Mouse (Mus musculus) lung, postnatal 0 days (tissue): Measurements from ENCODE around the gene Myh14. TPM values are rescaled to one million over a fixed set of nuclear protein-coding genes. Genes with fewer than 3 reads are reported as not detected.

Experiments used
- ATAC-seq: fragments of 200-750 bp; cut with Nextera tagmentation; 2 replicates; pipeline ENCODE4 v1.8.0; 2017; ENCODE audit warnings: moderate library complexity
- DNase-seq: peaks from one replicate; pipeline ENCODE4 v3.0.0-alpha.2; 2016; ENCODE audit warnings: low spot score
- H3K27ac ChIP-seq: fragments of 300-500 bp; sonication (generic); 2 replicates; pipeline ENCODE4 v1.5.1; 2014; ENCODE audit warnings: antibody characterized with exemption, mild to moderate bottlenecking, low read length, mixed read lengths
- H3K27me3 ChIP-seq: fragments of 300-500 bp; sonication (generic); replicated peaks from 2 replicates; pipeline ENCODE4 v1.6.1; 2014; ENCODE audit warnings: low read length, mixed read lengths; ENCODE audit not compliant: insufficient read depth
- H3K36me3 ChIP-seq: fragments of 300-500 bp; sonication (generic); 2 replicates; pipeline ENCODE4 v1.6.1; 2014; ENCODE audit warnings: low read length, mixed read lengths; ENCODE audit not compliant: insufficient read depth
- H3K4me1 ChIP-seq: fragments of 300-500 bp; sonication (generic); 2 replicates; pipeline ENCODE4 v1.6.1; 2014; ENCODE audit warnings: antibody characterized with exemption, low read depth, low read length, mixed read lengths; ENCODE audit not compliant: insufficient read depth
- H3K4me2 ChIP-seq: fragments of 300-500 bp; sonication (generic); replicated peaks from 2 replicates; pipeline ENCODE4 v1.6.1; 2014; ENCODE audit warnings: low read depth, mild to moderate bottlenecking, low read length, moderate library complexity, mixed read lengths
- H3K4me3 ChIP-seq: fragments of 300-500 bp; sonication (generic); 2 replicates; pipeline ENCODE4 v1.5.1; 2014; ENCODE audit warnings: low read depth, low read length
- H3K9ac ChIP-seq: fragments of 300-500 bp; sonication (generic); replicated peaks from 2 replicates; pipeline ENCODE4 v1.6.1; 2014; ENCODE audit warnings: low read depth, mild to moderate bottlenecking
- H3K9me3 ChIP-seq: fragments of 300-500 bp; sonication (generic); 2 replicates; pipeline ENCODE4 v1.6.1; 2016; ENCODE audit warnings: low read length, mixed read lengths
- CTCF ChIP-seq: IDR thresholded peaks from 2 replicates; pipeline ENCODE4 v1.5.1; 2016; ENCODE audit warnings: antibody characterized with exemption, mild to moderate bottlenecking
- EP300 ChIP-seq: IDR thresholded peaks from 2 replicates; pipeline ENCODE4 v1.6.1; 2016; ENCODE audit warnings: antibody characterized with exemption, mild to moderate bottlenecking, control low read depth
- WGBS: fragments of 180-500 bp; shearing (Covaris S2); extraction: QIAGEN DNeasy Blood & Tissue Kit; methylation state at CpG from one replicate; pipeline ENCODE4 v1.1.7; 2014; 5-methylcytosine and 5-hydroxymethylcytosine counted together
- polyA plus RNA-seq: library from polyadenylated mRNA; unstranded; fragments of >200 nt; fragmentation: Nextera tagmentation; extraction: Ambion mirVana; gene quantifications from 2 replicates; pipeline ENCODE4 v1.2.1, GENCODE M21; 2015

The Myh14 gene
- polyA plus RNA-seq, 1 experiment from 2014 or later = 215 TPM

- no peak overlapping the region for H3K9ac ChIP-seq
- H3K4me2 ChIP-seq = no peak overlapping the region
- no peaks in the 10 kb centered on the region for H3K36me3 ChIP-seq
- H3K4me1 ChIP-seq = no peaks in the 10 kb centered on the region
- H3K27ac ChIP-seq = no peak overlapping the region
- ATAC-seq = no peak
- DNase-seq = peak; percentile 40
- H3K9me3 ChIP-seq = no peaks in the 10 kb centered on the region
- TF ChIP-seq CTCF = peak; percentile 59
- no peak for TF ChIP-seq EP300
- H3K4me3 ChIP-seq = no peak overlapping the region
- 54% methylated on average over 8 of the region's 8 CpGs for WGBS
- no peaks in the 10 kb centered on the region for H3K27me3 ChIP-seq
These were observed 16.9 kb downstream of the Myh14 start for GRCm38 (mm10) chr7:44653773-44654172.

- DNase-seq (no peak), ATAC-seq (no peak)
- 70% methylated on average over 7 of the region's 7 CpGs for WGBS
- TF ChIP-seq CTCF (no peak), EP300 (no peak)
- H3K9ac ChIP-seq = no peak overlapping the region
- no peaks in the 10 kb centered on the region for H3K9me3 ChIP-seq
- H3K27me3 ChIP-seq = no peaks in the 10 kb centered on the region
- H3K4me3 ChIP-seq = no peak overlapping the region
- H3K4me1 ChIP-seq = no peaks in the 10 kb centered on the region
- H3K4me2 ChIP-seq = no peak overlapping the region
- H3K27ac ChIP-seq = no peak overlapping the region
- H3K36me3 ChIP-seq = no peaks in the 10 kb centered on the region
These were observed 19.2 kb downstream of the Myh14 start for GRCm38 (mm10) chr7:44651416-44651815.

GRCm38 (mm10) chr7:44649990-44650389 is 20.7 kb downstream of the Myh14 start:
- H3K36me3 ChIP-seq = no peaks in the 10 kb centered on the region
- peak; percentile 25; the same call in 1 of the 2 replicates for ATAC-seq
- H3K9me3 ChIP-seq = no peaks in the 10 kb centered on the region
- TF ChIP-seq EP300 = no peak
- peak; percentile 86 for TF ChIP-seq CTCF
- WGBS = 7% methylated on average over 4 of the region's 4 CpGs
- no peaks in the 10 kb centered on the region for H3K27me3 ChIP-seq
- H3K4me1 ChIP-seq = no peaks in the 10 kb centered on the region
- H3K4me3 ChIP-seq = no peak overlapping the region
- peak; percentile 62 for DNase-seq
- no peak overlapping the region for H3K4me2 ChIP-seq
- no peak overlapping the region for H3K9ac ChIP-seq
- H3K27ac ChIP-seq = no peak overlapping the region

GRCm38 (mm10) chr7:44649094-44649610 is 21.5 kb downstream of the Myh14 start:
- no peaks in the 10 kb centered on the region for H3K27me3 ChIP-seq
- no peak overlapping the region for H3K27ac ChIP-seq
- no peak overlapping the region for H3K9ac ChIP-seq
- TF ChIP-seq CTCF = no peak
- WGBS = 58% methylated on average over 8 of the region's 8 CpGs
- H3K36me3 ChIP-seq = no peaks in the 10 kb centered on the region
- H3K4me3 ChIP-seq = no peak overlapping the region
- no peaks in the 10 kb centered on the region for H3K4me1 ChIP-seq
- ATAC-seq = no peak
- H3K4me2 ChIP-seq = no peak overlapping the region
- no peak for DNase-seq
- H3K9me3 ChIP-seq = no peaks in the 10 kb centered on the region

- H3K36me3 ChIP-seq = no peaks in the 10 kb centered on the region
- no peak overlapping the region for H3K4me2 ChIP-seq
- H3K9me3 ChIP-seq = no peaks in the 10 kb centered on the region
- DNase-seq (peak; percentile 44), ATAC-seq (peak; percentile 72)
- H3K27me3 ChIP-seq = no peaks in the 10 kb centered on the region
- no peak overlapping the region for H3K9ac ChIP-seq
- H3K27ac ChIP-seq = no peak overlapping the region
- no peak overlapping the region for H3K4me3 ChIP-seq
- TF ChIP-seq EP300 = peak; percentile 56; the same call in 1 of the 2 replicates
- TF ChIP-seq CTCF = no peak
- H3K4me1 ChIP-seq = no peaks in the 10 kb centered on the region
- 25% methylated on average over 10 of the region's 10 CpGs for WGBS
These were observed 22.9 kb downstream of the Myh14 start for GRCm38 (mm10) chr7:44647729-44648128.

GRCm38 (mm10) chr7:44647042-44647724 is 23.5 kb downstream of the Myh14 start:
- Histone ChIP-seq H3K36me3 (no peaks in the 10 kb centered on the region), H3K4me1 (no peaks in the 10 kb centered on the region), H3K9me3 (no peaks in the 10 kb centered on the region), H3K9ac (no peak overlapping the region), H3K27ac (no peak overlapping the region), H3K27me3 (no peaks in the 10 kb centered on the region), H3K4me3 (no peak overlapping the region), H3K4me2 (no peak overlapping the region)
- 55% methylated on average over 7 of the region's 7 CpGs for WGBS
- ATAC-seq (peak; percentile 52), DNase-seq (peak; percentile 77)
- TF ChIP-seq EP300 = no peak
- TF ChIP-seq CTCF = peak; percentile 73
